In genomic region chr2:128338474-128338873, GRCm38 (mm10) we compare ENCODE assay signal across 8 mouse cellular contexts.
DNase-seq lines count a peak whose midpoint lies in the region; TF ChIP-seq lines count a peak whose summit lies in the region.
"Had no signal": no experiment of that assay in that cellular context is flagged by ENCODE, and none has a peak within 500 bp of the region (broad histone marks: within the 10 kb centered on the region; RNA-seq: fewer than 3 reads in every experiment).

No protein-coding gene starts in this region.

- H3K27ac ChIP-seq in embryonic fibroblast, embryonic 13.5 days (ENCODE audit: insufficient read depth, low read length): peak overlapping the region; percentile 71

- TF ChIP-seq POLR2A in embryonic fibroblast, embryonic 13.5 days (IDR thresholded peaks at IDR 0.05; ENCODE audit: low read depth, low read length): no peak
- TF ChIP-seq POLR2A in myocyte (IDR thresholded peaks at IDR 0.05; ENCODE audit: insufficient read length, low read depth): no peak

- no peaks in the 10 kb centered on the region for H3K27me3 ChIP-seq in myocyte (ENCODE audit: control insufficient read depth, insufficient read depth, insufficient read length)

- H3K4me3 ChIP-seq in embryonic fibroblast, embryonic 13.5 days (ENCODE audit: insufficient read depth, low read length): no peak overlapping the region
- no peak overlapping the region for H3K4me3 ChIP-seq in myocyte

- H3K4me2 ChIP-seq in myocyte (ENCODE audit: low read depth): peak overlapping the region; percentile 76

- DNase-seq in lung, postnatal 36 days: peak; percentile 42
- no peak for DNase-seq in lung, postnatal 14 days
- DNase-seq in kidney, adult 11 months: peak; percentile 83
- no peak for DNase-seq in yolk sac, embryonic 10.5 days (ENCODE audit: low spot score)
- DNase-seq in c-Kit-positive CD71-positive TER-119-positive erythroid progenitor cells, embryonic 14.5 days (ENCODE audit: low spot score): no peak
- DNase-seq: right cerebral cortex, postnatal 14 days had no signal

- peaks cover 34% of the 10 kb centered on the region for H3K4me1 ChIP-seq in embryonic fibroblast, embryonic 13.5 days (ENCODE audit: control insufficient read depth, insufficient read depth, low read length)

- no peak for TF ChIP-seq CTCF in embryonic fibroblast, embryonic 13.5 days (IDR thresholded peaks at IDR 0.05; ENCODE audit: borderline replicate concordance, insufficient read depth, low read length)

- peaks cover 46% of the 10 kb centered on the region for H3K79me2 ChIP-seq in myocyte (ENCODE audit: control insufficient read depth, insufficient read depth)

- no peak overlapping the region for H3ac ChIP-seq in myocyte (ENCODE audit: control insufficient read depth, insufficient read length)

- no peaks in the 10 kb centered on the region for H3K36me3 ChIP-seq in myocyte (ENCODE audit: control insufficient read depth, insufficient read depth)

TF ChIP-seq in myocyte, 11 proteins besides CTCF, POLR2A, EP300 and RAD21:
- TF ChIP-seq USF1 (IDR thresholded peaks at IDR 0.05; ENCODE audit: low read depth): peak; percentile 68
- no peak for TF ChIP-seq MYOG (IDR thresholded peaks at IDR 0.05; ENCODE audit: control insufficient read depth in 1 of 3, insufficient read depth in 1 of 3, insufficient read length in 2 of 3, low read depth in 2 of 3)

Comparison
In these comparisons a context has a peak if more than half of its experiments do, and no peak if none do; other contexts are left out.
1. DNase-seq: peak in lung, postnatal 36 days (single experiment) and kidney, adult 11 months (single experiment); none in lung, postnatal 14 days (single experiment), yolk sac, embryonic 10.5 days (single experiment) and c-Kit-positive CD71-positive TER-119-positive erythroid progenitor cells, embryonic 14.5 days (single experiment).